Comparison of ENCODE assay signal across 19 mouse cellular contexts in genomic region chr16:36709405-36709804, GRCm38 (mm10). TPM values are rescaled to one million over a fixed set of nuclear protein-coding genes. Genes with fewer than 3 reads are reported as not detected.
DNase-seq lines count a peak whose midpoint lies in the region; ATAC-seq lines count a peak whose summit lies in the region.
"Had no signal": no experiment of that assay in that cellular context is flagged by ENCODE, and none has a peak within 500 bp of the region (broad histone marks: within the 10 kb centered on the region; RNA-seq: fewer than 3 reads in every experiment).

No protein-coding gene starts in this region.

- intact Hi-C loops in left cerebral cortex, postnatal 14 days (cut with DNase I): no loop called here

- no peak overlapping the region for H3K4me3 ChIP-seq in forebrain, embryonic 13.5 days
- H3K4me3 ChIP-seq: liver, embryonic 12.5 days; midbrain, embryonic 13.5 days; neural tube, embryonic 13.5 days had no signal

- 93% methylated on average over 17 of the region's 17 CpGs for WGBS in forebrain, embryonic 13.5 days

- H3K36me3 ChIP-seq in forebrain, embryonic 13.5 days (ENCODE audit: poor library complexity, severe bottlenecking): no peaks in the 10 kb centered on the region
- H3K36me3 ChIP-seq: liver, embryonic 12.5 days; midbrain, embryonic 13.5 days; neural tube, embryonic 13.5 days had no signal

- no peak overlapping the region for H3K9ac ChIP-seq in forebrain, embryonic 13.5 days
- H3K9ac ChIP-seq: liver, embryonic 12.5 days; midbrain, embryonic 13.5 days; neural tube, embryonic 13.5 days had no signal

- H3K4me1 ChIP-seq in forebrain, embryonic 13.5 days: no peaks in the 10 kb centered on the region
- H3K4me1 ChIP-seq: liver, embryonic 12.5 days; midbrain, embryonic 13.5 days; neural tube, embryonic 13.5 days had no signal

- H3K9me3 ChIP-seq in forebrain, embryonic 13.5 days (replicated peaks): no peaks in the 10 kb centered on the region; the same call in 1 of the 2 replicates
- H3K9me3 ChIP-seq: liver, embryonic 12.5 days; midbrain, embryonic 13.5 days; neural tube, embryonic 13.5 days had no signal

- H3K27me3 ChIP-seq in forebrain, embryonic 13.5 days: no peaks in the 10 kb centered on the region
- H3K27me3 ChIP-seq: liver, embryonic 12.5 days; midbrain, embryonic 13.5 days; neural tube, embryonic 13.5 days had no signal

- no peak overlapping the region for H3K4me2 ChIP-seq in forebrain, embryonic 13.5 days
- H3K4me2 ChIP-seq: liver, embryonic 12.5 days; midbrain, embryonic 13.5 days; neural tube, embryonic 13.5 days had no signal

- peak; percentile 86 for ATAC-seq in CD4-positive, CD25-positive, alpha-beta regulatory T cell, adult 4 months
- peak; percentile 62 for ATAC-seq in common myeloid progenitor, adult 5-6 weeks (replicated peaks; ENCODE audit: low read depth, poor library complexity, severe bottlenecking)
- no peak for ATAC-seq in forebrain, embryonic 13.5 days
- ATAC-seq: intestine, postnatal 0 days; liver, embryonic 12.5 days; midbrain, embryonic 13.5 days had no signal

- no peak overlapping the region for H3K27ac ChIP-seq in forebrain, embryonic 13.5 days
- H3K27ac ChIP-seq: liver, embryonic 12.5 days; midbrain, embryonic 13.5 days; neural tube, embryonic 13.5 days had no signal

- DNase-seq in B cell, adult 2 months: peak; percentile 86 to 90
- peak; percentile 45 to 83 for DNase-seq in natural killer cell, adult 2 months (ENCODE audit: low spot score in 2 of 2)
- no peak for DNase-seq in left cerebral cortex, postnatal 14 days (ENCODE audit: low spot score in 2 of 2)
- no peak for DNase-seq in adrenal gland, adult 2 months
- DNase-seq: cerebellum, adult 2 months; embryo, embryonic 11 days; heart, postnatal 4 days; kidney, postnatal 14 days; lung, postnatal 10 days; right cerebral cortex, adult 18-20 months; thymus, postnatal 36 days had no signal

RNA-seq across cellular contexts. Expression of gene Ildr1, which starts 15.6 kb away (rescaled TPM):
- polyA plus RNA-seq in CD4-positive, CD25-positive, alpha-beta regulatory T cell, adult 4 months (2017; shearing (Covaris generic)): 1 to 10 TPM; 6.3 to 7.3 TPM
- 0.44 TPM in 1 of 2 replicates, not detected in the other for total RNA-seq in common myeloid progenitor, adult 5-6 weeks (2017)
- total RNA-seq in left cerebral cortex, postnatal 14 days (2021): under 1 TPM; 0.26 to 0.42 TPM
- not detected for total RNA-seq in adrenal gland, adult 2 months (2021)
- polyA plus RNA-seq in adrenal gland, adult 2 months (2012; rRNA removed): not detected in 2 replicates
- polyA plus RNA-seq in forebrain, embryonic 13.5 days (2015; fragmentation: Nextera tagmentation; extraction: Ambion mirVana): not detected in 2 replicates
- total RNA-seq: heart, postnatal 4 days; MEL had no signal
- polyA plus RNA-seq: midbrain, embryonic 13.5 days; neural tube, embryonic 13.5 days had no signal

RNA-seq across cellular contexts. Expression of gene Cd86, which starts 43.5 kb away (rescaled TPM):
- polyA plus RNA-seq in CD4-positive, CD25-positive, alpha-beta regulatory T cell, adult 4 months (2017; shearing (Covaris generic)): 10 to 100 TPM; 41.5 to 52.1 TPM
- 1.6 and 3.6 TPM in 2 replicates for total RNA-seq in common myeloid progenitor, adult 5-6 weeks (2017)
- 1 to 10 TPM; 1.4 to 1.8 TPM for total RNA-seq in left cerebral cortex, postnatal 14 days (2021)
- total RNA-seq in adrenal gland, adult 2 months (2021): 1 to 10 TPM; 1.6 to 2.8 TPM
- polyA plus RNA-seq in adrenal gland, adult 2 months (2012; rRNA removed): 0.19 and 0.48 TPM in 2 replicates
- polyA plus RNA-seq in forebrain, embryonic 13.5 days (2015; fragmentation: Nextera tagmentation; extraction: Ambion mirVana): 0.77 and 0.85 TPM in 2 replicates
- total RNA-seq: MEL had no signal

Comparison
In these comparisons a context has a peak if more than half of its experiments do, and no peak if none do; other contexts are left out.
1. DNase-seq: peak in B cell, adult 2 months (2 of 2) and natural killer cell, adult 2 months (2 of 2); none in left cerebral cortex, postnatal 14 days (0 of 2) and adrenal gland, adult 2 months (single experiment).